Mouse (Mus musculus) liver, postnatal 0 days (tissue): ENCODE results near the gene Ppp2r5b.

Experiments
- CTCF ChIP-seq: sonication (generic); IDR thresholded peaks from 2 replicates; pipeline ENCODE4 v1.5.1; 2016; ENCODE audit warnings: antibody characterized with exemption, low read depth
- EP300 ChIP-seq: IDR thresholded peaks from 2 replicates; pipeline ENCODE4 v1.6.1; 2016; ENCODE audit warnings: antibody characterized with exemption, low read depth, mild to moderate bottlenecking

DNA sequence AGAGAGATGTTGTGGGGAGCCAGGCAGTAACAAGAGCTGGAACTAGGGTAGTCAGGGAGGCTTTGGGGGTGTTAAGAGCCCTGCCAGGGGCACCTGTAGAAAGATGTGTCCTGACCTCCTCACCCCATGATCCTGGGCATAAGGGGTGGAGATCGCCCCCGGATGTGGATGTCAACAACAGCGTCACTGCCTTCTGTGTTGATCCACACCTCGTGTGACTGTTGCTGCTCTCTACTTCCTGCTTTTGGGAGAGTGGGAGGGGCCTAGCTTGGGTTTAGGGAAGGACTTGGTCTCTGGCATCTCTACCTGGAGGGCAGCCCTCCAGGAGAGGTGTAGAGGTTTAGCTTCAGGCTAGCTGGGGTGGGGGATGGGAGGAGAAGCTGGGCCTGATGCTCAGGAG is 6.6 kb upstream of the Ppp2r5b start:
- TF ChIP-seq EP300 (no peak), CTCF (no peak)
